Comparison of ENCODE assay signal across 8 mouse cellular contexts in the genomic region with DNA sequence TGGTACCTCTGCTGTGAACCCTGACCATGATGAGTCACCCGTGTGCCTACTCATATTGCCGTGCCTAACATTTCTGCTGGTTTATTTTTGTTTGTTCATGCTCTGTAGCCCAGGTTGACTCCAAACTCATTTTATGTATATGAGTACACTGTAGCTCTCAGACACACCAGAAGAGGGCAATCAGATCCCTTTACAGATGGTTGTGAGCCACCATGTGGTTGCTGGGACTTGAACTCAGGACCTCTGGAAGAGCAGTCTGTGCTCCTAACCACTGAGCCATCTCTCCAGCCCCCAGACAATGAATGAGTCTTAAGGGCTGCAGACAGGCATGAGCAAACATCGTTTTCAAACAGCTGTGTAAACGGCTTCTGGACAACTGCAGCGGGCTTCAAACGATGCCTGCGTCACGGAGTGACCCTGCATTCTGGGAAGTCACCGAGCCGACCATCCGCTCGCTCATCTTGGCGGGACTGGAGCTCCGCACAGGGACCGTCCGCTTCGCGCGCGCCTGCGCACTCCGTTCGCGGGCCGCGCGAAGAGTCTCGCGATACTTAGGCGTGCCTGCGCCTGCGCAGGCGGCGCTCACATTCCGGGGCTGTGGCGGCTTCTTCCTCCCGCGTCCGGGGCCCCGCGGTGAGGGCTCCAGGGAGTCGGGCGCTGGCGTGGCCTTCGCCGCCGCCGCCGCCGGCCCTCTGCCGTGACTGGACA. TPM values are rescaled to one million over a fixed set of nuclear protein-coding genes. Genes with fewer than 3 reads are reported as not detected.
DNase-seq lines count a peak whose midpoint lies in the region; ATAC-seq and TF ChIP-seq lines count a peak whose summit lies in the region.

A gene (plus strand): TSS at position 590 of the 708 bp plus-strand sequence.

- peak within 1 kb of the TSS; percentile 76 for H3K4me3 ChIP-seq in C2C12 (ENCODE audit: insufficient read depth, poor library complexity, severe bottlenecking)
- peak within 1 kb of the TSS; percentile 100 for H3K4me3 ChIP-seq in erythroblast, embryonic 14.5 days (replicated peaks)
- H3K4me3 ChIP-seq in heart, embryonic 12.5 days = peak within 1 kb of the TSS; percentile 97
- peak within 1 kb of the TSS; percentile 99 for H3K4me3 ChIP-seq in kidney, postnatal 0 days (replicated peaks; ENCODE audit: low read depth, low read length)
- peak within 1 kb of the TSS; percentile 98 for H3K4me3 ChIP-seq in liver, embryonic 11.5 days (ENCODE audit: low read depth, low read length)
- peak within 1 kb of the TSS; percentile 96 for H3K4me3 ChIP-seq in stomach, embryonic 14.5 days (ENCODE audit: low read depth, low read length)

- peaks cover 49% of the 10 kb centered on the region for H3K79me2 ChIP-seq in C2C12 (ENCODE audit: control insufficient read depth, insufficient read depth)

- peak within 1 kb of the TSS; percentile 73 for H3ac ChIP-seq in C2C12 (ENCODE audit: control insufficient read depth, insufficient read length, low read depth)

- DNase-seq in brain, embryonic 14.5 days (ENCODE audit: low read depth) = peak; percentile 96
- DNase-seq in kidney, postnatal 0 days (ENCODE audit: low spot score) = peak; percentile 96
- peak; percentile 87 for DNase-seq in liver, embryonic 11.5 days (ENCODE audit: low spot score)
- peak; percentile 96 for DNase-seq in naive thymus-derived CD4-positive, alpha-beta T cell, adult 2 months (ENCODE audit: low read depth)

- peak within 1 kb of the TSS; percentile 92 for H3K4me2 ChIP-seq in heart, embryonic 12.5 days
- peak within 1 kb of the TSS; percentile 58 for H3K4me2 ChIP-seq in kidney, postnatal 0 days (ENCODE audit: low read length)
- H3K4me2 ChIP-seq in liver, embryonic 11.5 days = peak within 1 kb of the TSS; percentile 78
- peak within 1 kb of the TSS; percentile 57 for H3K4me2 ChIP-seq in stomach, embryonic 14.5 days (replicated peaks; ENCODE audit: low read depth, low read length)

- ATAC-seq in heart, embryonic 12.5 days (ENCODE audit: insufficient number of reproducible peaks, low FRiP score) = peak; percentile 98
- peak; percentile 98 for ATAC-seq in kidney, postnatal 0 days (replicated peaks; ENCODE audit: low FRiP score, low read depth)
- ATAC-seq in liver, embryonic 11.5 days (replicated peaks; ENCODE audit: low FRiP score) = peak; percentile 95
- ATAC-seq in stomach, embryonic 14.5 days (ENCODE audit: insufficient number of reproducible peaks, insufficient read depth, low FRiP score, low read depth) = peak; percentile 96

- 2% methylated on average over 51 of the region's 51 CpGs for WGBS in heart, embryonic 12.5 days
- whole genome bisulfite sequencing in kidney, postnatal 0 days = 1% methylated on average over 51 of the region's 51 CpGs
- 2% methylated on average over 51 of the region's 51 CpGs for WGBS in liver, embryonic 11.5 days
- 2% methylated on average over 51 of the region's 51 CpGs for WGBS in stomach, embryonic 14.5 days

- H3K79me3 ChIP-seq in C2C12 (ENCODE audit: low read depth) = peaks cover 43% of the 10 kb centered on the region

- H3K9me3 ChIP-seq in erythroblast, embryonic 14.5 days (ENCODE audit: control insufficient read depth, low read length) = no peaks in the 10 kb centered on the region
- H3K9me3 ChIP-seq in heart, embryonic 12.5 days (replicated peaks) = no peaks in the 10 kb centered on the region
- no peaks in the 10 kb centered on the region for H3K9me3 ChIP-seq in kidney, postnatal 0 days (replicated peaks; ENCODE audit: low read length)
- no peaks in the 10 kb centered on the region for H3K9me3 ChIP-seq in liver, embryonic 11.5 days (ENCODE audit: control insufficient read depth, low read length)
- H3K9me3 ChIP-seq in stomach, embryonic 14.5 days (ENCODE audit: control insufficient read depth, low read depth, low read length) = no peaks in the 10 kb centered on the region

- H3K9ac ChIP-seq in heart, embryonic 12.5 days = peak within 1 kb of the TSS; percentile 100
- peak within 1 kb of the TSS; percentile 100 for H3K9ac ChIP-seq in kidney, postnatal 0 days (ENCODE audit: low read depth, low read length)
- peak within 1 kb of the TSS; percentile 100 for H3K9ac ChIP-seq in liver, embryonic 11.5 days (ENCODE audit: low read depth, low read length)
- H3K9ac ChIP-seq in stomach, embryonic 14.5 days (replicated peaks; ENCODE audit: low read depth, low read length) = peak within 1 kb of the TSS; percentile 100

- peaks cover 38% of the 10 kb centered on the region for H3K4me1 ChIP-seq in erythroblast, embryonic 14.5 days (ENCODE audit: control insufficient read depth)
- H3K4me1 ChIP-seq in heart, embryonic 12.5 days (replicated peaks) = peaks cover 35% of the 10 kb centered on the region
- H3K4me1 ChIP-seq in kidney, postnatal 0 days (replicated peaks; ENCODE audit: insufficient read depth, low read length) = peaks cover 9% of the 10 kb centered on the region; the same call in 1 of the 2 replicates
- peaks cover 14% of the 10 kb centered on the region for H3K4me1 ChIP-seq in liver, embryonic 11.5 days (replicated peaks; ENCODE audit: control insufficient read depth, insufficient read depth, low read length)
- H3K4me1 ChIP-seq in stomach, embryonic 14.5 days (ENCODE audit: control insufficient read depth, insufficient read depth, low read length) = peaks cover 9% of the 10 kb centered on the region; the same call in 1 of the 2 replicates

- no peaks in the 10 kb centered on the region for H3K27me3 ChIP-seq in C2C12 (ENCODE audit: control insufficient read depth, insufficient read depth, insufficient read length)
- no peaks in the 10 kb centered on the region for H3K27me3 ChIP-seq in erythroblast, embryonic 14.5 days (ENCODE audit: control insufficient read depth)
- no peaks in the 10 kb centered on the region for H3K27me3 ChIP-seq in heart, embryonic 12.5 days (replicated peaks)
- H3K27me3 ChIP-seq in kidney, postnatal 0 days (ENCODE audit: insufficient read depth, low read length) = no peaks in the 10 kb centered on the region
- no peaks in the 10 kb centered on the region for H3K27me3 ChIP-seq in liver, embryonic 11.5 days (replicated peaks; ENCODE audit: control insufficient read depth, insufficient read depth, low read length)
- H3K27me3 ChIP-seq in stomach, embryonic 14.5 days (ENCODE audit: control insufficient read depth, insufficient read depth, low read length) = no peaks in the 10 kb centered on the region

- H3K36me3 ChIP-seq in C2C12 (ENCODE audit: control insufficient read depth, insufficient read depth) = peaks cover 6% of the 10 kb centered on the region
- H3K36me3 ChIP-seq in erythroblast, embryonic 14.5 days (ENCODE audit: control insufficient read depth) = peaks cover 22% of the 10 kb centered on the region
- H3K36me3 ChIP-seq in heart, embryonic 12.5 days = 0 out of 2 replicates have a peak, but pooled peaks cover 2% of the 10 kb centered on the region
- H3K36me3 ChIP-seq in kidney, postnatal 0 days (ENCODE audit: insufficient read depth, low read length) = no peaks in the 10 kb centered on the region
- H3K36me3 ChIP-seq in liver, embryonic 11.5 days (ENCODE audit: control insufficient read depth, insufficient read depth, low read length) = no peaks in the 10 kb centered on the region
- no peaks in the 10 kb centered on the region for H3K36me3 ChIP-seq in stomach, embryonic 14.5 days (ENCODE audit: control insufficient read depth, insufficient read depth, low read length)

- peak; percentile 94 for TF ChIP-seq POLR2A in brain, embryonic 14.5 days (IDR thresholded peaks at IDR 0.05; ENCODE audit: borderline replicate concordance, extremely low read depth, insufficient read depth, insufficient read length, poor library complexity, severe bottlenecking)

- H3K27ac ChIP-seq in heart, embryonic 12.5 days (ENCODE audit: poor library complexity, severe bottlenecking) = peak within 1 kb of the TSS; percentile 99
- H3K27ac ChIP-seq in kidney, postnatal 0 days = peak within 1 kb of the TSS; percentile 98
- H3K27ac ChIP-seq in liver, embryonic 11.5 days (ENCODE audit: low read depth, low read length) = peak within 1 kb of the TSS; percentile 99
- peak within 1 kb of the TSS; percentile 98 for H3K27ac ChIP-seq in stomach, embryonic 14.5 days (ENCODE audit: low read length)

- TF ChIP-seq CTCF in C2C12 (IDR thresholded peaks at IDR 0.05; ENCODE audit: control insufficient read depth, insufficient read depth, insufficient read length) = no peak
- no peak for TF ChIP-seq CTCF in brain, embryonic 14.5 days (IDR thresholded peaks at IDR 0.05; ENCODE audit: borderline replicate concordance, extremely low read depth, insufficient read depth, insufficient read length)
- TF ChIP-seq CTCF in kidney, postnatal 0 days (IDR thresholded peaks at IDR 0.05; ENCODE audit: low read depth) = peak; percentile 43

TF ChIP-seq in C2C12, 6 proteins besides CTCF, POLR2A, EP300 and RAD21:
- TF ChIP-seq MYOD1 (IDR thresholded peaks at IDR 0.05; ENCODE audit: control insufficient read depth, insufficient read length, low read depth) (peak; percentile 47), MYOG (IDR thresholded peaks at IDR 0.05; ENCODE audit: control insufficient read depth, extremely low read depth, insufficient read length) (no peak), MAX (IDR thresholded peaks at IDR 0.05) (peak; percentile 81), FOSL1 (IDR thresholded peaks at IDR 0.05; ENCODE audit: insufficient read depth, low read length, poor library complexity, severe bottlenecking) (no peak), CEBPB (IDR thresholded peaks at IDR 0.05; ENCODE audit: low read depth) (no peak), USF1 (IDR thresholded peaks at IDR 0.05; ENCODE audit: low read depth) (no peak)

RNA-seq across cellular contexts. Expression of the gene that starts here (rescaled TPM):
- 15.8 TPM for polyA plus RNA-seq in C2C12 (2012; fragmentation: generic; extraction: Trizol)
- polyA plus RNA-seq in brain, embryonic 14.5 days (2012; rRNA removed) = 93.4 and 93.8 TPM in 2 replicates
- 0.18 and 0.29 TPM in 2 replicates for polyA plus RNA-seq in erythroblast, embryonic 14.5 days (2012)
- 76.3 and 77.1 TPM in 2 replicates for polyA plus RNA-seq in heart, embryonic 12.5 days (2016; fragmentation: Nextera tagmentation; extraction: Ambion mirVana)
- 40.7 and 41.2 TPM in 2 replicates for polyA plus RNA-seq in kidney, postnatal 0 days (2015; fragmentation: Nextera tagmentation; extraction: Ambion mirVana)
- polyA plus RNA-seq in liver, embryonic 11.5 days (2014; fragmentation: Nextera tagmentation; extraction: Ambion mirVana) = 39.3 and 42.8 TPM in 2 replicates
- 82.5 and 82.7 TPM in 2 replicates for polyA plus RNA-seq in stomach, embryonic 14.5 days (2014; fragmentation: Nextera tagmentation; extraction: Ambion mirVana)

Comparison
In these comparisons a context has a peak if more than half of its experiments do, and no peak if none do; other contexts are left out.
1. Peak in every context shown above with its lines: DNase-seq, ATAC-seq, H3K4me3 ChIP-seq and H3K27ac ChIP-seq.
2. RNA of the gene that starts here (polyA plus RNA-seq): 93.4 to 93.8 TPM in brain, embryonic 14.5 days, 82.5 to 82.7 TPM in stomach, embryonic 14.5 days, 76.3 to 77.1 TPM in heart, embryonic 12.5 days, 40.7 to 41.2 TPM in kidney, postnatal 0 days, 39.3 to 42.8 TPM in liver, embryonic 11.5 days and 15.8 TPM in C2C12 (single experiment); 0.18 to 0.29 TPM in erythroblast, embryonic 14.5 days; every median in the first group is over 10 times any median in the second.